Mouse (Mus musculus) megakaryocyte, embryonic 14.5 days (primary cell): Measurements from ENCODE around the gene Shisa7. TPM values are rescaled to one million over a fixed set of nuclear protein-coding genes. Genes with fewer than 3 reads are reported as not detected.
"Not testable (repeated sequence)": the region's sequence is repeated elsewhere in the genome, so short reads cannot be mapped to it uniquely, and the experiment has no call there.

Experiments
- H3K27me3 ChIP-seq: replicated peaks from 2 replicates; pipeline ENCODE3; 2012; ENCODE audit warnings: inconsistent platforms
- H3K36me3 ChIP-seq: replicated peaks from 2 replicates; pipeline ENCODE3; 2012; ENCODE audit warnings: low read length, inconsistent platforms, mixed read lengths
- H3K4me1 ChIP-seq: 2 replicates; pipeline ENCODE4 v1.6.1; 2012; ENCODE audit warnings: inconsistent platforms
- H3K4me3 ChIP-seq: replicated peaks from 2 replicates; pipeline ENCODE3; 2012; ENCODE audit warnings: moderate library complexity, mild to moderate bottlenecking, inconsistent platforms
- H3K9me3 ChIP-seq: 2 replicates; pipeline ENCODE4 v1.6.1; 2012; ENCODE audit warnings: inconsistent platforms
- FLI1 ChIP-seq: IDR thresholded peaks from 2 replicates; pipeline ENCODE4 v1.6.1; 2012; ENCODE audit warnings: low read length, inconsistent platforms, mixed read lengths
- GATA1 ChIP-seq: IDR thresholded peaks from 3 replicates; pipeline ENCODE4 v1.6.1; 2012; ENCODE audit warnings: mixed read lengths, low read length, inconsistent platforms, borderline replicate concordance
- polyA plus RNA-seq: library from polyadenylated mRNA; stranded (reverse); fragments of >175 nt; gene quantifications from 2 replicates; pipeline ENCODE4 v1.2.3, GENCODE M21; 2012; ENCODE audit warnings: low replicate concordance; ENCODE audit not compliant: insufficient read depth

Gene Shisa7
- 0.07 TPM in 1 of 2 replicates, not detected in the other for polyA plus RNA-seq

GRCm38 (mm10) chr7:4844245-4844916, at the start of gene Shisa7:
Gene Shisa7 (minus strand): TSS chr7:4844696.
- H3K9me3 ChIP-seq = peaks cover 48% of the 10 kb centered on the region
- no peak within 1 kb of the TSS for H3K4me3 ChIP-seq
- peaks cover 3% of the 10 kb centered on the region for H3K36me3 ChIP-seq
- H3K4me1 ChIP-seq = peaks cover 22% of the 10 kb centered on the region
- TF ChIP-seq FLI1 (no peak), GATA1 (no peak)
- H3K27me3 ChIP-seq = peaks cover 65% of the 10 kb centered on the region

GRCm38 (mm10) chr7:4886680-4887079, 42.2 kb upstream of the Shisa7 start:
- peaks cover 19% of the 10 kb centered on the region for H3K36me3 ChIP-seq
- H3K4me3 ChIP-seq = no peak overlapping the region
- H3K27me3 ChIP-seq = no peaks in the 10 kb centered on the region
- no peaks in the 10 kb centered on the region for H3K4me1 ChIP-seq
- H3K9me3 ChIP-seq = peaks cover 13% of the 10 kb centered on the region
- TF ChIP-seq FLI1 (no peak), GATA1 (no peak)

GRCm38 (mm10) chr7:4879036-4879435, 34.5 kb upstream of the Shisa7 start:
- H3K36me3 ChIP-seq, H3K4me3 ChIP-seq, H3K27me3 ChIP-seq: not testable (repeated sequence)
- H3K9me3 ChIP-seq = peaks cover 10% of the 10 kb centered on the region
- peaks cover 16% of the 10 kb centered on the region for H3K4me1 ChIP-seq

GRCm38 (mm10) chr7:4878186-4878585, 33.7 kb upstream of the Shisa7 start:
- Histone ChIP-seq H3K9me3 (peaks cover 10% of the 10 kb centered on the region), H3K36me3 (peaks cover 4% of the 10 kb centered on the region), H3K4me3 (no peak overlapping the region)

GRCm38 (mm10) chr7:4877226-4877625, 32.7 kb upstream of the Shisa7 start:
- Histone ChIP-seq H3K4me3 (peak overlapping the region; percentile 93), H3K9me3 (peaks cover 5% of the 10 kb centered on the region), H3K27me3 (peaks cover 1% of the 10 kb centered on the region), H3K36me3 (peaks cover 4% of the 10 kb centered on the region), H3K4me1 (peaks cover 20% of the 10 kb centered on the region)
- TF ChIP-seq GATA1 (no peak), FLI1 (no peak)

More at GRCm38 (mm10) chr7:4878186-4878585, 33.7 kb upstream of the Shisa7 start:
- no peak for TF ChIP-seq FLI1
- no peak for TF ChIP-seq GATA1
- H3K27me3 ChIP-seq = peaks cover 1% of the 10 kb centered on the region
- peaks cover 20% of the 10 kb centered on the region for H3K4me1 ChIP-seq

- peak within 1 kb of the TSS; percentile 93 for H3K4me3 ChIP-seq
- peaks cover under 1% of the 10 kb centered on the region for H3K9me3 ChIP-seq
- TF ChIP-seq FLI1 = no peak
- TF ChIP-seq GATA1 = no peak
- H3K36me3 ChIP-seq = no peaks in the 10 kb centered on the region
- H3K4me1 ChIP-seq = peaks cover 20% of the 10 kb centered on the region
- peaks cover 1% of the 10 kb centered on the region for H3K27me3 ChIP-seq
Observed at GRCm38 (mm10) chr7:4876753-4877221, 32.3 kb upstream of the Shisa7 start, which contains the start of gene Isoc2a. Gene Isoc2a (plus strand): TSS chr7:4877153.

GRCm38 (mm10) chr7:4870133-4870532, 25.6 kb upstream of the Shisa7 start, which contains the start of gene Isoc2b:
Gene Isoc2b (minus strand): TSS chr7:4870258.
- Histone ChIP-seq H3K4me1 (peaks cover 18% of the 10 kb centered on the region), H3K4me3 (no peak within 1 kb of the TSS), H3K9me3 (no peaks in the 10 kb centered on the region), H3K36me3 (no peaks in the 10 kb centered on the region), H3K27me3 (peaks cover 7% of the 10 kb centered on the region)
- TF ChIP-seq FLI1 (no peak), GATA1 (no peak)

GRCm38 (mm10) chr7:4866631-4867180, 22.2 kb upstream of the Shisa7 start:
- TF ChIP-seq FLI1 = no peak
- no peak for TF ChIP-seq GATA1
- H3K4me1 ChIP-seq = peaks cover 29% of the 10 kb centered on the region
- no peaks in the 10 kb centered on the region for H3K36me3 ChIP-seq
- H3K27me3 ChIP-seq = peaks cover 6% of the 10 kb centered on the region
- peak overlapping the region; percentile 96 for H3K4me3 ChIP-seq
- H3K9me3 ChIP-seq = no peaks in the 10 kb centered on the region

GRCm38 (mm10) chr7:4865579-4866493, 21.3 kb upstream of the Shisa7 start:
- H3K9me3 ChIP-seq = no peaks in the 10 kb centered on the region
- peak overlapping the region; percentile 96 for H3K4me3 ChIP-seq
- TF ChIP-seq FLI1 (no peak), GATA1 (no peak)
- H3K4me1 ChIP-seq = peaks cover 29% of the 10 kb centered on the region
- H3K36me3 ChIP-seq = no peaks in the 10 kb centered on the region
- peaks cover 3% of the 10 kb centered on the region for H3K27me3 ChIP-seq
